Mouse (Mus musculus) ES-Bruce4 (cell line): ENCODE measurements at regions not wholly inside any gene's neighbourhood (a gene's known extent, or its start where the extent isn't known, plus 50 kb on each side); places are given as distances from the start of the nearest gene placed in this dataset.
"Not testable (repeated sequence)": the region's sequence is repeated elsewhere in the genome, so short reads cannot be mapped to it uniquely, and the experiment has no call there.

ENCODE experiments used
- H3K27ac ChIP-seq: 2 replicates; pipeline ENCODE4 v1.5.1; 2012; ENCODE audit warnings: low read length, inconsistent platforms; ENCODE audit not compliant: insufficient read depth
- H3K27me3 ChIP-seq: 2 replicates; pipeline ENCODE4 v1.6.1; 2012; ENCODE audit warnings: mild to moderate bottlenecking, low read length, inconsistent platforms; ENCODE audit not compliant: control insufficient read depth, poor library complexity, insufficient read depth, severe bottlenecking
- H3K36me3 ChIP-seq: 2 replicates; pipeline ENCODE4 v1.6.1; 2012; ENCODE audit warnings: inconsistent platforms, mild to moderate bottlenecking, low read length, moderate library complexity; ENCODE audit not compliant: control insufficient read depth, poor library complexity, insufficient read depth, severe bottlenecking
- H3K4me1 ChIP-seq: one replicate; pipeline ENCODE4 v1.8.1; 2011; ENCODE audit warnings: low read length; ENCODE audit not compliant: control insufficient read depth, insufficient read depth
- H3K4me3 ChIP-seq: 2 replicates; pipeline ENCODE4 v1.5.1; 2011; ENCODE audit warnings: low read depth, mild to moderate bottlenecking, low read length
- H3K9ac ChIP-seq: 2 replicates; pipeline ENCODE4 v1.6.1; 2012; ENCODE audit warnings: low read depth, mild to moderate bottlenecking, inconsistent platforms; ENCODE audit not compliant: poor library complexity, severe bottlenecking
- H3K9me3 ChIP-seq: replicated peaks from 2 replicates; pipeline ENCODE4 v1.6.1; 2012; ENCODE audit warnings: mild to moderate bottlenecking, low read length, inconsistent platforms; ENCODE audit not compliant: control insufficient read depth, poor library complexity, insufficient read depth, severe bottlenecking
- CTCF ChIP-seq: IDR thresholded peaks from one replicate; pipeline ENCODE4 v1.8.1; 2011; ENCODE audit warnings: low read depth, low read length
- EP300 ChIP-seq: IDR thresholded peaks from 2 replicates; pipeline ENCODE4 v1.6.1; 2011; ENCODE audit warnings: low read depth, low read length; ENCODE audit not compliant: insufficient read depth
- POLR2A ChIP-seq: IDR thresholded peaks from one replicate; pipeline ENCODE4 v1.8.1; 2011; ENCODE audit warnings: low read length; ENCODE audit not compliant: insufficient read depth

- H3K36me3 ChIP-seq: no peaks in the 10 kb centered on the region
- H3K4me3 ChIP-seq: no peak overlapping the region
- H3K4me1 ChIP-seq: no peaks in the 10 kb centered on the region
- no peak overlapping the region for H3K9ac ChIP-seq
- no peaks in the 10 kb centered on the region; the same call in none of the 2 replicates for H3K27me3 ChIP-seq
- no peaks in the 10 kb centered on the region for H3K9me3 ChIP-seq
- TF ChIP-seq POLR2A (no peak), EP300 (no peak), CTCF (no peak)
- H3K27ac ChIP-seq: no peak overlapping the region
These were observed 83.5 kb upstream of the Ifngr1 start for GRCm38 (mm10) chr10:19508221-19508745.

DNA sequence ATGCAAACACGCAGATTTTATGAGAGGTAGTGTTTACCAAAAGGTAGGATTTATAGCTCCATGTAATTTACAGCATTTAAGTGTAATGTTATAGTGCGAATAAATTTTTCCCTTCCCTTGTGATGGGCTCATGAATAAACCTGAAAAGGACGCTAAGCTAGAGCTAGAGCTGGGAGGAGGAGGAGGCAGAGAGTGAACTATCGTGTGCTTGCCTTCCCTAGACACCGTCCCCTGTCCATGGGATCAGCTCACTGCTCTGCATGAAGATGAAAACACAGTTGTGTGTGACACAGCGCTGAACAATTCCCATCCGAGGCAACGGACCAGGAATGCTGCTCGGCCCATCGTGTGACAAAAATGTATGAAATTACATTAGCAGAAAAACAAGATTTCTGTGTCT, 81.7 kb upstream of the Ifngr1 start:
- H3K36me3 ChIP-seq: no peaks in the 10 kb centered on the region
- no peak overlapping the region for H3K4me3 ChIP-seq
- H3K9ac ChIP-seq: no peak overlapping the region
- H3K27me3 ChIP-seq: no peaks in the 10 kb centered on the region; the same call in none of the 2 replicates
- no peak overlapping the region for H3K27ac ChIP-seq
- no peaks in the 10 kb centered on the region for H3K4me1 ChIP-seq
- TF ChIP-seq CTCF: no peak
- TF ChIP-seq POLR2A: no peak
- no peak for TF ChIP-seq EP300
- H3K9me3 ChIP-seq: no peaks in the 10 kb centered on the region

DNA sequence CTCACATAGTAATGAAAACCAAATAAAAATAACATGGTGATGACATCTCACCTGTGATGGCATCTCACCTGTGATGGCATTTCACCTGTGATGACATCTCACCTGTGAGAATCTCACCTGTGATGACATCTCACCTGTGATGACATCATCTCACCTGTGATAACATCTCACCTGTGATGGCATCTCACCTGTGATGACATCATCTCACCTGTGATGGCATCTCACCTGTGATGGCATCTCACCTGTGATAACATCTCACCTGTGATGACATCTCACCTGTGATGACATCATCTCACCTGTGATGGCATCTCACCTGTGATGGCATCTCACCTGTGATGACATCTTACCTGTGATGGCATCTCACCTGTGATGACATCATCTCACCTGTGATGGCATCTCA, 77.4 kb upstream of the Ifngr1 start:
- not testable (repeated sequence) for H3K4me1 ChIP-seq, H3K9me3 ChIP-seq, H3K9ac ChIP-seq, H3K27ac ChIP-seq, H3K36me3 ChIP-seq, H3K4me3 ChIP-seq, H3K27me3 ChIP-seq

- no peak overlapping the region for H3K4me3 ChIP-seq
- H3K27ac ChIP-seq: no peak overlapping the region
- H3K4me1 ChIP-seq: no peaks in the 10 kb centered on the region
- no peaks in the 10 kb centered on the region for H3K36me3 ChIP-seq
- no peaks in the 10 kb centered on the region; the same call in none of the 2 replicates for H3K27me3 ChIP-seq
- H3K9ac ChIP-seq: no peak overlapping the region
- no peaks in the 10 kb centered on the region for H3K9me3 ChIP-seq
- TF ChIP-seq CTCF: no peak
- no peak for TF ChIP-seq EP300
These were observed 76.9 kb upstream of the Ifngr1 start for GRCm38 (mm10) chr10:19514837-19515236.

GRCm38 (mm10) chr10:19516011-19516410, 75.7 kb upstream of the Ifngr1 start:
- no peaks in the 10 kb centered on the region for H3K36me3 ChIP-seq
- H3K4me3 ChIP-seq: no peak overlapping the region
- no peaks in the 10 kb centered on the region; the same call in 1 of the 2 replicates for H3K27me3 ChIP-seq
- no peaks in the 10 kb centered on the region for H3K9me3 ChIP-seq
- no peaks in the 10 kb centered on the region for H3K4me1 ChIP-seq
- H3K27ac ChIP-seq: no peak overlapping the region
- no peak overlapping the region for H3K9ac ChIP-seq
- TF ChIP-seq EP300: no peak

DNA sequence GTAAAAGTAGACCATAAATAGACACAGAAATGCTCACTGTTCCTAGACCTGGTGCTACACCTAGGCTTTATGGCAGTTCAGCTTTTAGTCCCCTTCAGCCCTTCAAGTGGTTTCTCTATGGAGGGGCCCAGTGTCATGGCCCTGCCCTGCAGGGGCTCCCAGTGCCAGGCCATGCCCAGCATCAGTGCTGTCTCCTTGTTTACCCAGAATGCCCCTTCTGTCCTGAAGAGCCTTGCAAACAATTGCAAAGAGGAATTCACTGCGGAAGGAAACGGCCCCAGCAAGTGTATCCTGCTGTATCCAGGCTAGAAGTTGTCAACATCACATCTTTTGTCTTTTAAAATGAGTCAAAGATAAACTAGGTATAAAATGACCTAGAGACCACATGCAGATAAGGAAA, 74.7 kb upstream of the Ifngr1 start:
- H3K9ac ChIP-seq: no peak overlapping the region
- no peaks in the 10 kb centered on the region for H3K4me1 ChIP-seq
- TF ChIP-seq POLR2A (no peak), CTCF (no peak)
- no peaks in the 10 kb centered on the region for H3K36me3 ChIP-seq
- H3K27ac ChIP-seq: no peak overlapping the region
- no peaks in the 10 kb centered on the region for H3K9me3 ChIP-seq
- H3K27me3 ChIP-seq: no peaks in the 10 kb centered on the region
- H3K4me3 ChIP-seq: no peak overlapping the region

DNA sequence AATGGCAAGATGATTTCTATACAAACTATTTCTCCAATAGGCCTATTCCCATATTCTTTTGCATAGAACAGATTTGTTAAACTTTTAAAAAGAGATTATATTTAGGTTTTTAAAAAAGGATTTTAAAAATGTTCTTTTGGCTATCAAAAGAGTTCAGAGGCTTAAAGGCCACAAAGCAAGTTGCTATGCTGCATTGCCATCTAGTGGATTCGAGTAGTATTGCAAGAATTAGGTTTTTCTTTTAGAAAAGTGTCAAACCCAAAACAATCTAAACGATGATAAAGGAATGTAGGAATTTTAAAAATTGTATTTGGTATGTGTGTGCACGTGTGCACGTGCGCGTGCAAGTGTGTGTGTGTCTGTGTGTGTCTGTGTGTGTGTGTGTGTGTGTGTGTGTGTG, 73.0 kb upstream of the Ifngr1 start:
- Histone ChIP-seq H3K27ac (no peak overlapping the region), H3K4me3 (no peak overlapping the region), H3K27me3 (no peaks in the 10 kb centered on the region), H3K9me3 (no peaks in the 10 kb centered on the region), H3K4me1 (no peaks in the 10 kb centered on the region), H3K9ac (no peak overlapping the region), H3K36me3 (no peaks in the 10 kb centered on the region)
- TF ChIP-seq CTCF (no peak), POLR2A (no peak), EP300 (no peak)
